8 mouse cellular contexts compared by ENCODE assay signal in the genomic region with DNA sequence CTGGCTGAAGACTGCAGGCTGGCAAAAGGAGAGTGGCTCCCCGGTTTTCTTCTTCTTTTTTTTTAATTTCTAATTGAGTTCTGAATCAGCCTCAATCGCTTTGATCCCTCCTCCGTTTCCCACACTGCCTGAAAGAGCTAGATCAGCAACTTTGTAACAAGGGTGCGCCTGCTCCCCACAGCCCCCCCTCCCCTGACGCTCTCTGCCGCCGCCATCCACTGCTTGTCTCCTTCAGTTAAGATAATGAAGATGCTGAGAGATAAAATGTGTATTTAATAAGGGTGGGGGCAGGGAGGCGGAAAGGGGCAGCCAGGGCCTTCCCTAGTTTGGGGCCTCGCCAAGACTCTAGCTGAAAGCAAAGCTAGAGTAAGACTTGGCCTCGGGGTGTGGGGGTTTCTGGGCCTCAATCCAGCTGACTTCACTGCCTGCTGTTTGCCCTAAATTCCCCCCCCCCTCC. TPM values are rescaled to one million over a fixed set of nuclear protein-coding genes. Genes with fewer than 3 reads are reported as not detected.
A peak's percentile ranks its signal among the peaks of the same experiment; 100 is the strongest.
DNase-seq lines count a peak whose midpoint lies in the region; ATAC-seq lines count a peak whose summit lies in the region.

No protein-coding gene starts in this region.

- H3K36me3 ChIP-seq in liver, embryonic 12.5 days, result peaks cover 48% of the 10 kb centered on the region
- H3K36me3 ChIP-seq in liver, embryonic 11.5 days (ENCODE audit: control insufficient read depth, insufficient read depth, low read length), result peaks cover 15% of the 10 kb centered on the region; the same call in 1 of the 2 replicates
- H3K36me3 ChIP-seq in limb, embryonic 12.5 days, result peaks cover 11% of the 10 kb centered on the region; the same call in 1 of the 2 replicates
- H3K36me3 ChIP-seq in neural tube, embryonic 13.5 days, result no peaks in the 10 kb centered on the region

- H3K9me3 ChIP-seq in liver, embryonic 12.5 days (replicated peaks), result no peaks in the 10 kb centered on the region
- H3K9me3 ChIP-seq in liver, embryonic 11.5 days (ENCODE audit: control insufficient read depth, low read length), result no peaks in the 10 kb centered on the region
- no peaks in the 10 kb centered on the region for H3K9me3 ChIP-seq in limb, embryonic 12.5 days
- no peaks in the 10 kb centered on the region for H3K9me3 ChIP-seq in neural tube, embryonic 13.5 days

- H3K9ac ChIP-seq in liver, embryonic 12.5 days, result 0 out of 2 replicates have a peak overlapping the region, but pooled peaks have one; percentile 1
- H3K9ac ChIP-seq in liver, embryonic 11.5 days (ENCODE audit: low read depth, low read length), result no peak overlapping the region
- peak overlapping the region; percentile 18; the same call in 1 of the 2 replicates for H3K9ac ChIP-seq in limb, embryonic 12.5 days (replicated peaks)
- H3K9ac ChIP-seq in neural tube, embryonic 13.5 days, result peak overlapping the region; percentile 46

- ATAC-seq in liver, embryonic 12.5 days, result no peak
- no peak; the same call in 1 of the 2 replicates for ATAC-seq in liver, embryonic 11.5 days (replicated peaks; ENCODE audit: low FRiP score)
- no peak for ATAC-seq in limb, embryonic 12.5 days (ENCODE audit: insufficient number of reproducible peaks, insufficient read depth, low FRiP score, low TSS enrichment, low read depth)
- ATAC-seq in neural tube, embryonic 13.5 days (ENCODE audit: low read depth), result 0 out of 2 replicates have a peak, but pooled peaks have one; percentile 34

- H3K4me2 ChIP-seq in liver, embryonic 12.5 days, result peak overlapping the region; percentile 9; the same call in 1 of the 2 replicates
- H3K4me2 ChIP-seq in liver, embryonic 11.5 days, result no peak overlapping the region
- H3K4me2 ChIP-seq in limb, embryonic 12.5 days, result peak overlapping the region; percentile 47
- H3K4me2 ChIP-seq in neural tube, embryonic 13.5 days, result peak overlapping the region; percentile 36

- 22% methylated on average over 10 of the region's 10 CpGs for WGBS in liver, embryonic 12.5 days (ENCODE audit: insufficient replicate concordance)
- WGBS in liver, embryonic 11.5 days, result 18% methylated on average over 10 of the region's 10 CpGs
- WGBS in limb, embryonic 12.5 days, result 5% methylated on average over 10 of the region's 10 CpGs
- 3% methylated on average over 10 of the region's 10 CpGs for WGBS in neural tube, embryonic 13.5 days

- intact Hi-C loops in heart, postnatal 14 days (cut with DNase I), result no loop called here

- peak overlapping the region; percentile 57; the same call in 1 of the 2 replicates for H3K27ac ChIP-seq in liver, embryonic 12.5 days
- H3K27ac ChIP-seq in liver, embryonic 11.5 days (ENCODE audit: low read depth, low read length), result no peak overlapping the region
- peak overlapping the region; percentile 96 for H3K27ac ChIP-seq in limb, embryonic 12.5 days
- H3K27ac ChIP-seq in neural tube, embryonic 13.5 days (replicated peaks), result peak overlapping the region; percentile 88

- peaks cover 72% of the 10 kb centered on the region for H3K4me1 ChIP-seq in liver, embryonic 12.5 days
- peaks cover 49% of the 10 kb centered on the region for H3K4me1 ChIP-seq in liver, embryonic 11.5 days (replicated peaks; ENCODE audit: control insufficient read depth, insufficient read depth, low read length)
- H3K4me1 ChIP-seq in limb, embryonic 12.5 days (replicated peaks), result peaks cover 83% of the 10 kb centered on the region
- peaks cover 83% of the 10 kb centered on the region for H3K4me1 ChIP-seq in neural tube, embryonic 13.5 days (replicated peaks)

- no peak overlapping the region for H3K4me3 ChIP-seq in liver, embryonic 12.5 days
- H3K4me3 ChIP-seq in liver, embryonic 11.5 days (ENCODE audit: low read depth, low read length), result no peak overlapping the region
- 0 out of 2 replicates have a peak overlapping the region, but pooled peaks have one; percentile 16 for H3K4me3 ChIP-seq in limb, embryonic 12.5 days (replicated peaks)
- H3K4me3 ChIP-seq in neural tube, embryonic 13.5 days, result no peak overlapping the region

- no peak for DNase-seq in liver, embryonic 11.5 days (ENCODE audit: low spot score)
- DNase-seq in brain, adult 2 months (ENCODE audit: low read depth, low spot score), result peak; percentile 54
- DNase-seq in heart, postnatal 14 days, result peak; percentile 24 to 61
- DNase-seq in spleen, postnatal 10 days (ENCODE audit: low spot score in 2 of 2), result no peak
- DNase-seq in thymus, postnatal 36 days, result no peak

- H3K27me3 ChIP-seq in liver, embryonic 12.5 days (replicated peaks), result peaks cover 38% of the 10 kb centered on the region
- H3K27me3 ChIP-seq in liver, embryonic 11.5 days (replicated peaks; ENCODE audit: control insufficient read depth, insufficient read depth, low read length), result no peaks in the 10 kb centered on the region; the same call in none of the 2 replicates
- no peaks in the 10 kb centered on the region for H3K27me3 ChIP-seq in limb, embryonic 12.5 days
- H3K27me3 ChIP-seq in neural tube, embryonic 13.5 days, result no peaks in the 10 kb centered on the region

RNA-seq across cellular contexts. Expression of a gene that starts 2.3 kb away (rescaled TPM):
- polyA plus RNA-seq in liver, embryonic 12.5 days (2016; fragmentation: Nextera tagmentation; extraction: Ambion mirVana), result 6.8 and 7.1 TPM in 2 replicates
- polyA plus RNA-seq in liver, embryonic 11.5 days (2014; fragmentation: Nextera tagmentation; extraction: Ambion mirVana), result 18.6 and 20.1 TPM in 2 replicates
- total RNA-seq in heart, postnatal 14 days (2021), result 10 to 100 TPM; 17.9 to 21.6 TPM
- polyA plus RNA-seq in limb, embryonic 12.5 days (2016; fragmentation: Nextera tagmentation; extraction: Ambion mirVana), result 47.1 TPM in 2 replicates
- polyA plus RNA-seq in neural tube, embryonic 13.5 days (2015; fragmentation: Nextera tagmentation; extraction: Ambion mirVana), result 24.0 and 26.7 TPM in 2 replicates

RNA-seq across cellular contexts. Expression of a gene that starts 17.7 kb away (rescaled TPM):
- polyA plus RNA-seq in liver, embryonic 12.5 days (2016; fragmentation: Nextera tagmentation; extraction: Ambion mirVana), result 86.5 and 89.9 TPM in 2 replicates
- polyA plus RNA-seq in liver, embryonic 11.5 days (2014; fragmentation: Nextera tagmentation; extraction: Ambion mirVana), result 96.3 and 114 TPM in 2 replicates
- total RNA-seq in heart, postnatal 14 days (2021), result 1 to 10 TPM in 1 of 2 experiments, under 1 TPM in 1; 0.72 to 2.2 TPM
- 44.8 and 48.5 TPM in 2 replicates for polyA plus RNA-seq in limb, embryonic 12.5 days (2016; fragmentation: Nextera tagmentation; extraction: Ambion mirVana)
- 4.2 and 4.7 TPM in 2 replicates for polyA plus RNA-seq in neural tube, embryonic 13.5 days (2015; fragmentation: Nextera tagmentation; extraction: Ambion mirVana)

RNA-seq across cellular contexts. Expression of a gene that starts 57.5 kb away (rescaled TPM):
- not detected in 2 replicates for polyA plus RNA-seq in liver, embryonic 12.5 days (2016; fragmentation: Nextera tagmentation; extraction: Ambion mirVana)
- 0.21 and 0.22 TPM in 2 replicates for polyA plus RNA-seq in liver, embryonic 11.5 days (2014; fragmentation: Nextera tagmentation; extraction: Ambion mirVana)
- 1 to 10 TPM; 1.5 to 2.0 TPM for total RNA-seq in heart, postnatal 14 days (2021)
- 0.51 TPM in 1 of 2 replicates, not detected in the other for polyA plus RNA-seq in limb, embryonic 12.5 days (2016; fragmentation: Nextera tagmentation; extraction: Ambion mirVana)
- 1.4 and 1.5 TPM in 2 replicates for polyA plus RNA-seq in neural tube, embryonic 13.5 days (2015; fragmentation: Nextera tagmentation; extraction: Ambion mirVana)

Comparison
In these comparisons a context has a peak if more than half of its experiments do, and no peak if none do; other contexts are left out.
1. DNase-seq: peak in brain, adult 2 months (single experiment) and heart, postnatal 14 days (2 of 2); none in liver, embryonic 11.5 days (single experiment), spleen, postnatal 10 days (0 of 2) and thymus, postnatal 36 days (0 of 2).